Mouse (Mus musculus) CH12.LX (cell line): Measurements from ENCODE around the gene Dlgap3.

Experiments
- CTCF ChIP-seq, 2 experiments: IDR thresholded peaks in 1 of 2; conservative IDR thresholded peaks in 1 of 2; 2 replicates each; pipeline ENCODE4 v1.5.1; 2011 to 2012; ENCODE audit warnings: low read depth in 2 of 2, low read length in 2 of 2, improper control_type of control experiment in 1 of 2, inconsistent platforms in 1 of 2, mild to moderate bottlenecking in 1 of 2, moderate library complexity in 1 of 2
- E2F4 ChIP-seq: IDR thresholded peaks from 2 replicates; pipeline ENCODE4 v1.6.1; 2011; ENCODE audit warnings: low read depth, low read length, improper control_type of control experiment; ENCODE audit not compliant: insufficient replicate concordance
- MAX ChIP-seq: IDR thresholded peaks from 2 replicates; pipeline ENCODE4 v1.6.1; 2011; ENCODE audit warnings: low read length, improper control_type of control experiment
- POLR2A ChIP-seq: IDR thresholded peaks from 2 replicates; pipeline ENCODE4 v1.6.1; 2011; ENCODE audit warnings: low read depth, mild to moderate bottlenecking, improper control_type of control experiment, low read length
- RAD21 ChIP-seq: IDR thresholded peaks from 2 replicates; pipeline ENCODE4 v1.6.1; 2011; ENCODE audit warnings: low read depth, mild to moderate bottlenecking, low read length, improper control_type of control experiment, moderate library complexity
- ZNF384 ChIP-seq: IDR thresholded peaks from 2 replicates; pipeline ENCODE4 v1.6.1; 2012; ENCODE audit warnings: low read depth, low read length, improper control_type of control experiment, inconsistent platforms

- TF ChIP-seq RAD21 (no peak), POLR2A (no peak), MAX (no peak), CTCF (conservative IDR thresholded peaks at IDR 0.05 in 1 of 2, IDR thresholded peaks at IDR 0.05 in 1 of 2; ENCODE audit: low read depth in 2 of 2, low read length in 2 of 2) (no peak), ZNF384 (no peak), E2F4 (no peak)
These were observed 4.5 kb downstream of the Dlgap3 start for GRCm38 (mm10) chr4:127173461-127173860.
